Mouse (Mus musculus) heart, adult 10 weeks (tissue): Measurements from ENCODE around the gene Ifit1bl2. TPM values are rescaled to one million over a fixed set of nuclear protein-coding genes. Genes with fewer than 3 reads are reported as not detected.

Experiments
- polyA plus RNA-seq: library from polyadenylated mRNA; stranded (reverse); fragments of 350-450 nt; fragmentation: Illumina TruSeq; extraction: RNeasy Lipid Tissue Mini Kit (QIAGEN cat#74804); gene quantifications from one replicate; pipeline ENCODE4 v1.2.3, GENCODE M21; 2014; ENCODE audit warnings: low read depth, low replicate concordance

The Ifit1bl2 gene
- 3.5 TPM for polyA plus RNA-seq

GRCm38 (mm10) chr19:34640623-34641022 lies at the start of gene Ifit1bl2, which contains the start of gene Ifit1:
Ifit1bl2 (minus strand) TSS chr19:34640743.
Ifit1 (plus strand) TSS chr19:34640871.

GRCm38 (mm10) chr19:34607237-34608051 lies 33.1 kb downstream of the Ifit1bl2 start, which contains the start of gene Ifit3b:
Ifit3b (plus strand) TSS chr19:34607970.

DNA sequence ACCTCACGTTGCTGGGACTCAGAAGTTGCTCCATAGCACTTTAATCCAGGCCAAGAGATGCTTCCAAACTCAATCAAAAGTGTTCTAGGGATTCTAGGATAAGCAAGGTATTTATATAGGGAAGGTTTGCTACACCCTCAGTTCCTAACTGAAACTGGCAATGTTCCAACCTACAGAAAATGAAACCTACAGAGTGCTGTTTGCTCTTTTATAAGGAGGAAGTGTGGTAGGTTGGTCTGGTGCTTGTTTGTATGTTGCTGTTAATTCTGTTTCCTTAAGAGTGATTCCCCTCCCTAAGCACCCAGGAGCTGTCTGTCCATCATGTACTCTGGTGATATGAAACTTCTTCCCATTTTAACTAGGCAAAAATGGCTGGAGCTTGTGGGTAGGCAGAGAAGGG lies 38.7 kb downstream of the Ifit1bl2 start, which contains the start of gene Ifit1bl1:
Gene Ifit1bl1, minus strand, starts transcription at position 69 of the 400 bp plus-strand sequence.

DNA sequence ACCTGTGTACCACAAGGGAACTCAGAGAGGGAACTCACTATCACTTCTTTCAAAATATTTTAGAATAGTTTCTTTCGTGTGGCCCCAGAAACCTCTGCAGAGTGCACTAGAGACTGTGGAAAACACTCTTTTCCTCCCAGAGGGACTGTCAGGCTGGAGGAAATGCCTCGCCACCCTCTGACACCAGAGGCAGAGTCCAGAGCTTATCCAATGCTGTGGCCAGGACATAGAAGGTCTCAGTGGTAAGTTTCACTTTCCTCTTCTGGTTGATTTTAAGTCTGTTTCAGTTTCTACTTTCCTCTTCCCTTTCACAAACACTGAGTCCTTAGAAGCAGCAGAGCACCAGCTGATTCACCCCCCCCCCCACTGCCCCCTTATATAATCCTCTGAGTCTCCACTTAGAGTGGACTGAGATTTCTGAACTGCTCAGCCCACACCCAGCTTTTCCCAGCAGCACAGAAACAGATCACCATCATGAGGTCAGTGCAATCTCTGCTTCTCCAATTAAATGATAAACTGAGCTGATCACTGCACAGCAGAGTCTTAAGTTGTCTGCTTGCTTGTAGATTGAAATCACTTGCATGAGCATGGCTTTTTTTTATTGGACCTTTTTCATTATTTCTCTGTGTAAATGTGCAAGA lies 57.3 kb downstream of the Ifit1bl2 start, which contains the start of gene Ifit3:
Gene Ifit3, plus strand, starts transcription at position 406 of the 641 bp plus-strand sequence.

Other genes with a start within 250 kb of the Ifit1bl2 start
- 0.65 TPM for gene Ch25h, start 165.6 kb downstream of the Ifit1bl2 start, polyA plus RNA-seq
- 23.0 TPM for gene Lipa, start 113.3 kb downstream of the Ifit1bl2 start, polyA plus RNA-seq
- gene Ifit2, start 90.0 kb downstream of the Ifit1bl2 start, polyA plus RNA-seq: 9.8 TPM
- gene Ifit3, start 57.2 kb downstream of the Ifit1bl2 start, polyA plus RNA-seq: 14.3 TPM
- gene Ifit1bl1, start 38.8 kb downstream of the Ifit1bl2 start, polyA plus RNA-seq: 6.4 TPM
- gene Ifit3b, start 32.8 kb downstream of the Ifit1bl2 start, polyA plus RNA-seq: 3.7 TPM
- gene Ifit1, start 128 bp upstream of the Ifit1bl2 start, polyA plus RNA-seq: 5.7 TPM
- 2.5 TPM for gene Slc16a12, start 106.5 kb upstream of the Ifit1bl2 start, polyA plus RNA-seq
- 38.0 TPM for gene Pank1, start 238.7 kb upstream of the Ifit1bl2 start, polyA plus RNA-seq